Mouse (Mus musculus): ENCODE measurements around the gene Acox3. TPM values are rescaled to one million over a fixed set of nuclear protein-coding genes. Genes with fewer than 3 reads are reported as not detected.
A peak's percentile ranks its signal among the peaks of the same experiment; 100 is the strongest.

Gene Acox3
- polyA plus RNA-seq, 1 experiment from 2014 or later, result 13.4 TPM

DNA sequence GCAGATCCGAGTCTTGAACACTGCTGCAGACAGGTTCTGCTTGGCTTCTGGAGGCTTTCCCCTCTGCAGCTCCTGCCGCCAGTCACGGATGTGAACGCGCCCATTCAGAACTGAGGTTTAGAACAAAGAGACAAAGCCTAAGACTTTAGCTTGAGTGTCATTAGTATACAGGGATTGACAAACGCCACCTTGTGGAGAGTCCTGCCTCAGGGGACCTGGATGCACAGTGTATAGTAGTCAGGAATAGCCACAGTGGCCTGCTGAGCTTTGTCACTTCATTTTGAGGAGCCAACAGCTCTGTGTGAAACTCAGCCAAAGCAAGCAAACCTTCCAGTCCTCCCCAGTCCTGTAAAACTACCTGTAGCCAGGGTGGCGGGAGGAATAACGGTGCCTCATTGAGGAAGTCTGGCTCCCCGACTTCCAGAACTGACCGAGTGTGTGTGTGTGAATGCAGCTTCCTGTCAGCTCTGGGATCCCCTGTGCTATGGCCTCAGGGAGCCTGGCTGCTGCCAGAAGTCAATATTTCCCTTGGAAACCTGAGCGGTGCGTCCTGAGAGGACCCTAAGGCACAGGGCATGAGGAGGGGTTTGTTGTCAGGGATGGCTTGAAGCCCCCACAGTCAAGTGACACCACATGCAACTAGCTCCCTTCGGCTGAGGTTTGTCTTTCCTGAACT lies 24.8 kb upstream of the Acox3 start:
- no peak overlapping the region for H3K4me3 ChIP-seq
- H3K4me2 ChIP-seq, result no peak overlapping the region
- H3K36me3 ChIP-seq, result peaks cover 36% of the 10 kb centered on the region
- no peaks in the 10 kb centered on the region for H3K27me3 ChIP-seq
- no peaks in the 10 kb centered on the region for H3K4me1 ChIP-seq (replicated peaks)
- WGBS, result 67% methylated on average over 13 of the region's 13 CpGs
- H3K9me3 ChIP-seq, result no peaks in the 10 kb centered on the region
- no peak overlapping the region for H3K9ac ChIP-seq
- no peak overlapping the region for H3K27ac ChIP-seq (replicated peaks)
- no peak for ATAC-seq (ENCODE audit: low FRiP score, low read depth)

DNA sequence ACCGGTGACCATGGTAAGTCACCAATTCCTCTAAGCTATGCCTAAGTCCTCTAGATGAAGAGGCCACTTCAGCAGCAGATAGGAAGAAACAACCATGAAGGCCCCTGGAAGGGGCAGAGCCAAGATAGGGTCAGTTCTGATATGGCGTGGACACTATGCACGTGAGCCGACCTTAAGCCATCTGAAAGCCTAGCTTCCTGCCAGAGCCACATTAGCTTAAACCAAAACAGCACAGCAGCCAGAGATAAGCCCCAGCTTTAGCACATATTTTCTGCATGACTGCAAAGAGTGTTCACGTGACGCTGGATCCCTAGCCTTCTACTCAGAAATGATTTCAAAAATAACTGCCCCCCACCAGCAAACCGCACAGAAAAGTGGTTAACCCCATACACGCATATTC lies 23.4 kb upstream of the Acox3 start:
- WGBS, result 88% methylated on average over 8 of the region's 8 CpGs
- Histone ChIP-seq H3K9me3 (no peaks in the 10 kb centered on the region), H3K27me3 (no peaks in the 10 kb centered on the region), H3K27ac (replicated peaks) (no peak overlapping the region), H3K4me3 (no peak overlapping the region), H3K9ac (no peak overlapping the region), H3K4me2 (no peak overlapping the region), H3K36me3 (peaks cover 42% of the 10 kb centered on the region), H3K4me1 (replicated peaks) (no peaks in the 10 kb centered on the region)
- no peak for ATAC-seq (ENCODE audit: low FRiP score, low read depth)

DNA sequence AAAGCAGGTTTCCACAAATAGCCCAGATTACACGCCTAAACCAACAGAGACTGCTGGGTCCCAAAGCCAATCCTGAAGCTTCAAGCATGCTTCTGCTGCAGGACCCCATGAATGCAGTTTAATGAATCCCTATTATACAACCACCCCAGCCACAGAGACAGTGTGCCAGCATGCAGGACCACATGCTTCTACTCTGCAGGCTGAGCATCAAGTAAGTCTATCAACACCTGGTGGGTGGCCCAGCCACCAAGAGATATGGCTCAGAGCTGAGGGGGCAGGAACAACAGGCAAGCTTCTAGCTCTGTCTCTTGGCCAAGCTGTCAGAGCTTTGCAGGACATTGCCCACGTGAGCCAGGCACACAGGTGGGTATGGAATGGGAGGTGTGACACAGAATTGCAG lies 20.2 kb upstream of the Acox3 start:
- Histone ChIP-seq H3K4me1 (replicated peaks) (no peaks in the 10 kb centered on the region), H3K27me3 (no peaks in the 10 kb centered on the region), H3K4me3 (no peak overlapping the region), H3K9me3 (no peaks in the 10 kb centered on the region), H3K4me2 (no peak overlapping the region), H3K9ac (no peak overlapping the region), H3K36me3 (peaks cover 48% of the 10 kb centered on the region), H3K27ac (replicated peaks) (no peak overlapping the region)
- ATAC-seq (ENCODE audit: low FRiP score, low read depth), result no peak
- WGBS, result 90% methylated on average over 2 of the region's 2 CpGs

DNA sequence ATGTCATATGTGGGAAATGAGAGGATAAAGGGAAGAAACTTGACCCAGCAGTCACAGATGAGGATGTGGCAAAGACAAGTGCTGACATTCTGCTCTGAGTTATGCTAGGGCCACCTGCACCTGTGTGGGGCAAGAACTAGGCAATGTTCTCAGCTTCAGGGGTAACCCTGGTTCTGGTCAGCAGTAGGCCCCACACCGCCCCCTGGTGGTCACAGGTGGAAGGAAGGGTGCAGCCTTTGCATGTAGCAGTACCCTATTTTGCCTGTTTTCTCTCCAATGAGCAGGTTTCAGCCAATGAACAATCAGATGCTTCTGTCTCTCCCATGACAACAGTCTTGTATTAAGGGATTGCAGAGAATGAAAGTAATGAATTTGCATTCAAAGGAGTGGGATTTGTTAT lies 19.4 kb upstream of the Acox3 start:
- H3K36me3 ChIP-seq, result peaks cover 56% of the 10 kb centered on the region
- H3K27me3 ChIP-seq, result no peaks in the 10 kb centered on the region
- no peak for ATAC-seq (ENCODE audit: low FRiP score, low read depth)
- H3K4me1 ChIP-seq (replicated peaks), result no peaks in the 10 kb centered on the region
- WGBS, result 0% methylated on average over 1 of the region's 1 CpGs
- H3K27ac ChIP-seq (replicated peaks), result no peak overlapping the region
- H3K9ac ChIP-seq, result no peak overlapping the region
- no peak overlapping the region for H3K4me2 ChIP-seq
- no peak overlapping the region for H3K4me3 ChIP-seq
- H3K9me3 ChIP-seq, result no peaks in the 10 kb centered on the region

DNA sequence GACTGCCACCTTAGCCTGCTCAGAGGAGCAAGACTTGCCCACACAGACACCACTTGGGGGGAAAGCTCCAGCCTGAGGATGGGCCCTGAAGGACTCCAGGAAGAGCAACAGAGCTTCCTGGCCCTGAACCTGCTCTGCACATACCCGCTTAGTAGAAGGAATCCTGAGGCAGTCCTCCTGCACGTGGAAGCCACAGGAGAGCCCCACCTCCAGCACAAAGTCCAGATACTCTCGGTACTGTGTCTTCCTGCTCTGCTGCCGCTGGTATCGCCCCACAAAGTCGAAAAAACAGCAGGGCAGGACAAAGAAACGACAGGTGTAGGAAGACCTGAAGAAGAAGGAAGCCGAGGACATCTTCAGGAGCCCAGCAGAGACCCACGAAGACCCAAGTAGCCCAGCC lies 17.6 kb upstream of the Acox3 start:
- Histone ChIP-seq H3K27ac (replicated peaks) (no peak overlapping the region), H3K9ac (no peak overlapping the region), H3K4me1 (replicated peaks) (no peaks in the 10 kb centered on the region), H3K9me3 (no peaks in the 10 kb centered on the region), H3K27me3 (no peaks in the 10 kb centered on the region), H3K36me3 (peaks cover 60% of the 10 kb centered on the region), H3K4me3 (no peak overlapping the region), H3K4me2 (no peak overlapping the region)
- ATAC-seq (ENCODE audit: low FRiP score, low read depth), result no peak
- 91% methylated on average over 9 of the region's 9 CpGs for WGBS

DNA sequence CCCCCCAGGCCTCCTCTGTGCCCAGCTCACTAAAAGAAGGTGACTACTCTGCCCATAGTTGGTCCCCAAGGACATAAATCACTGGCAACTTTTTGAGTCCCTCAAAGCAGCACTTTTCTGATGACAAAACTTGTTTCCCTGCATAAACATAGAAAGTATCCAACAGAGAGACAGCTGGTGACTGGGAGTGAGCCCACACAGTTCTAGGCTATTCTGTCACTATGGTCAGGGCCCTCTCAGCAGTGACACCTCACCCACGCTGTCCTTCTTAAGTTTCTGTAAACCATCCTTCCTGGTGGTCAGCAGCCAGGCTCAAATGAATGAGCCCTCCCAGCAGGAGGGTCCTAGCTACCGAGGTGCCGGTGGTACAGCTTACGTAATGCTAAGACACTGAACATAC lies 16.2 kb upstream of the Acox3 start:
- Histone ChIP-seq H3K27me3 (no peaks in the 10 kb centered on the region), H3K4me2 (no peak overlapping the region), H3K27ac (replicated peaks) (no peak overlapping the region), H3K9me3 (no peaks in the 10 kb centered on the region), H3K4me1 (replicated peaks) (no peaks in the 10 kb centered on the region), H3K9ac (no peak overlapping the region), H3K4me3 (no peak overlapping the region), H3K36me3 (peaks cover 65% of the 10 kb centered on the region)
- 86% methylated on average over 4 of the region's 4 CpGs for WGBS
- ATAC-seq (ENCODE audit: low FRiP score, low read depth), result no peak

DNA sequence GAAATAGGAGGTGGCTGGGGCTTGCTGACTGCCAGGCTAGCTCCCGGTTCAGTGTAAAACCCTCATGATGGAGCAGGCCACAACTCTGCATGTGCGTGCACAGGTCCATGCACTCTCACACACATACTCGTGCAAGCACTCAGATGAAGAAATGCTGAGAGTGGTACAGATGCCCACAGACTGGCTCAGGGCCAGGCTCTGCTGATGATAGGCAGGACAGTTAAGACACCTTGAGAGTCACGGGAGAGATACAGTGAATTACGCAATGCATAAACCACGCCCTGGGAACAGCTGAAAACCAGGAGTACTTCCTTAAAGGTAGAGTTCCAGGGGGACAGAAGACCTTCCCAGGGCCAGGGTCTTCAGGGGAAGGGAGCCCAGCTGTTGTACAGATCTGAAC lies 11.3 kb upstream of the Acox3 start:
- no peak overlapping the region for H3K4me3 ChIP-seq
- no peak overlapping the region for H3K4me2 ChIP-seq
- no peak for ATAC-seq (ENCODE audit: low FRiP score, low read depth)
- H3K36me3 ChIP-seq, result peaks cover 44% of the 10 kb centered on the region
- H3K4me1 ChIP-seq (replicated peaks), result peaks cover 14% of the 10 kb centered on the region
- H3K9ac ChIP-seq, result no peak overlapping the region
- H3K27me3 ChIP-seq, result no peaks in the 10 kb centered on the region
- WGBS, result 95% methylated on average over 6 of the region's 6 CpGs
- no peaks in the 10 kb centered on the region for H3K9me3 ChIP-seq
- no peak overlapping the region for H3K27ac ChIP-seq (replicated peaks)

DNA sequence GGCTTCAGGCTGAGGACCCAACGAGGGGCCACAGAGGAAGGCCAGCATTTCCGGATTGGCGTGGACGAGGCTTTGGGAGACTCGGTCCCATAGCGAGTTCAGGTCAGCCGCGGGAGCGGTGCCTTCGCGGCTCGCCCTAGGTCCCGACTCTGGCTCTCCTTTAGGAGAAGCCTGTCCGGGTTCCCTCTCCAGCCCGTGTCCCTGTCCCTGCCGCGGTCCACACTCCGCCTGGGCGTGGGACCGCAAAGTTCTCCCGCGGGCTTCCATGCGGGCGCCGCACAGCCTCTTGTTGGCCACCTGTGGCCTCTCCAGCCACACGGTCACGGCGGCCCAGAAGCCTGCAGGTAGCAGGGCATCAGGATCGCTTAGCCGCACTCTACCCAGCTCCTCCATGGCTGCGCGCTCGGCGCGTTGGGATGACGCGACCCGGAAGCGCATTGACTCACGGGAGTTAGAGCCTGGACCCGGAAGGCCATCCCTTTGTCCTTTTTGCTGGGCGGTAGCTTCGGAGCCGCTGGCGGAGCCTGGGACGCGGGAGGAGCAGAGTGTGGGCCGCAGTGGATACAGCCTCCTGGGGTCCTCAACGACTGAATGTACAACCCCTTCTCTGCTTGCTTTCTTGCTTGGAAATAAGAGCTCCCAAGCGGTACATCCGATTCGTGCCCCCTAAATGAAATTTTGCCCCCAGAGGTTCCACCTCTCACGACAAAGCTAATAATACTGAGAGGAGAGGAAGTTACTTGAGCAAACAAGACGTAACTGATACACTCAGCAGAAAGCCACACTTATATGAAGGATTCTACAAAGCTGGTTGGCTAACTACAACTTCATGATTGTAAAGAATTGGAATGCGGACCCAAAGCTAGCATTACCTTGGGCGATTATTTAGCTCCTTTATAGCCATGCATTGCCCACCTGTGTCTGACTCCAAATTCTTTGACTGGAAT lies 7.9 kb upstream of the Acox3 start, which contains the start of gene Trmt44:
Gene Trmt44 (minus strand): TSS at position 418 of the 947 bp plus-strand sequence.
- Histone ChIP-seq H3K9me3 (no peaks in the 10 kb centered on the region), H3K9ac (peak within 1 kb of the TSS; percentile 83), H3K36me3 (peaks cover 31% of the 10 kb centered on the region), H3K4me1 (replicated peaks) (peaks cover 14% of the 10 kb centered on the region), H3K4me3 (peak within 1 kb of the TSS; percentile 88), H3K4me2 (peak within 1 kb of the TSS; percentile 94), H3K27me3 (no peaks in the 10 kb centered on the region), H3K27ac (replicated peaks) (peak within 1 kb of the TSS; percentile 85)
- 3% methylated on average over 56 of the region's 56 CpGs for WGBS
- ATAC-seq (ENCODE audit: low FRiP score, low read depth), result peak; percentile 96

DNA sequence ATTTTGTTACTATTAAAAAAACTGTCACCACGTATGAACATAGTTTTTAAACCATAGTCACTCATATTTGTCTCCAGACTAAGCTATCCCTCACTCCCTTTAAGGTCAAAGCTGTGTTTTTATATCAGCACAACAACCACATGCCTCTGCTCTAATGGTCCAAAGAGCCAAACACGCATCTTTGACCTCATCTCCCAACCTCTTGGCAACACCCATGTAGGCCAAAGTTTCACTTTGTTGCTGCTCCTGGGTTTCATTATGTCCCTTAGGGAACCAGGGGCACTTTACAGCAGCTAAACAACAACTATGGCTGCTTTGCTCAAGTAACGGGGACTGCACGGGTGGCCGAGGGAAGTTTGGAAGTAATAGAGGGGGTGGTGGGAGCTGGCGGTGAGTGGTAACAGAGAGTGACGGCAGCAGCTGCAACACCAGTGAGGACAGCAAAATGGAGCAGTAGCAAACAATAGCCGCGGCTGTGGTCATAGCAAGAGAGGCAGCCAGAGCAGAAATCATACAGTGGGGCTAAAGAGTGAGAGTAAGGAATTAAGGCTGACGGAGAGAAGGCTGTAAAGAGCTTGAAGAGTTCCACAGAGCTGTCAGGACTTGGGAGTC lies 6.3 kb upstream of the Acox3 start:
- peaks cover 14% of the 10 kb centered on the region for H3K4me1 ChIP-seq (replicated peaks)
- H3K9ac ChIP-seq, result no peak overlapping the region
- H3K27ac ChIP-seq (replicated peaks), result no peak overlapping the region
- no peaks in the 10 kb centered on the region for H3K9me3 ChIP-seq
- ATAC-seq (ENCODE audit: low FRiP score, low read depth), result no peak
- H3K36me3 ChIP-seq, result peaks cover 19% of the 10 kb centered on the region
- no peak overlapping the region for H3K4me3 ChIP-seq
- WGBS, result 89% methylated on average over 10 of the region's 10 CpGs
- no peaks in the 10 kb centered on the region for H3K27me3 ChIP-seq
- H3K4me2 ChIP-seq, result no peak overlapping the region

DNA sequence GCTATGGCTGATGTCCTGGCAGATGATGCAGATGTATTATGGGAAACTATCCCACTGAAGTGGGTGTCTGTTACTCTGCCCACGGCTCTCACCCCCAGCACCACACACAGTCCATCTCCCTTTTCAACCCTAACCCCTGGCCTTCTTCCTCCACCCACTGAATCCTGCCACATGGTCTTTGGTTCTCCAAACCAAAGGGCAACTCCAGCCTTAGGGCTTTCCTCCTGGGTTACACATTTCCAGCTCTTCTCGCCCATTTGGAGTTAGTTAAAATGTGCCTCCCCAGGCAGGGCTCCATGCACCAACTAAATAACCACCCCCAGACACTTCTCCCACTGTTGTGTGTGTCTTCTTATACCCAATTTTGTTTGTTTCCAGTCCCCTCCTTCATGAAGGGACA lies 4.4 kb upstream of the Acox3 start:
- H3K36me3 ChIP-seq, result 0 out of 2 replicates have a peak, but pooled peaks cover 4% of the 10 kb centered on the region
- H3K9ac ChIP-seq, result no peak overlapping the region
- no peaks in the 10 kb centered on the region for H3K27me3 ChIP-seq
- 82% methylated on average over 2 of the region's 2 CpGs for WGBS
- peaks cover 22% of the 10 kb centered on the region for H3K4me1 ChIP-seq (replicated peaks)
- H3K9me3 ChIP-seq, result no peaks in the 10 kb centered on the region
- H3K4me2 ChIP-seq, result no peak overlapping the region
- H3K4me3 ChIP-seq, result no peak overlapping the region
- ATAC-seq (ENCODE audit: low FRiP score, low read depth), result no peak
- H3K27ac ChIP-seq (replicated peaks), result no peak overlapping the region

DNA sequence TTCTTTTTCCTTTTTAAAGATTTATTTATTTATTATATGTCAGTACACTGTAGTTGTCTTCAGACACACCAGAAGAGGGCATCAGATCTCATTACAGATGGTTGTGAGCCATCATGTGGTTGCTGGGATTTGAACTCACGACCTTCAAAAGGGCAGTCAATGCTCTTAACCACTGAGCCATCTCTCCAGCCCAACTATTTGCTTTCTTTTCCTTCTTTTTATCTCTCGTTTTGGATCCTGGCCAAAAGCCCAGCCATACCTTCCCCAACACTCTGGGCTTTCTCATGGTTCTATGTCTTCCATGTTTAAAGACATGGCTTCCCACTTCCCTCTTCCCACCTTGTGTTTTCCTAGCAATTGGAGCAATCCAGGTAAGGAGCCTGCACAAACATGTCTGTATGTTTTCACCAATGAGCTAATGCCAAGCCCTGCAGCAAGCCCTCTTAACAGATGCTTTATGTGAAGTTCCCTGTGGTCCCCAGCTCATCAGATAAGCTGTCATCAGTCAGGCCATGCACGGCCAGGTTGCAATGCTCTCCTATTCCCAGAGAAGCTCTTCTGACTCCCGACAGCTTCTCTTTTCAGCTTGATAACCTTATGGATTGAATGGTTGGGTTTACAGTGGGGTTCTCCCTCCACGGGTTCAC lies 3.5 kb upstream of the Acox3 start:
- Histone ChIP-seq H3K9me3 (no peaks in the 10 kb centered on the region), H3K27me3 (no peaks in the 10 kb centered on the region), H3K4me2 (no peak overlapping the region), H3K4me1 (replicated peaks) (peaks cover 23% of the 10 kb centered on the region), H3K9ac (no peak overlapping the region), H3K4me3 (no peak overlapping the region), H3K36me3 (no peaks in the 10 kb centered on the region), H3K27ac (replicated peaks) (no peak overlapping the region)
- no peak for ATAC-seq (ENCODE audit: low FRiP score, low read depth)
- WGBS, result 60% methylated on average over 5 of the region's 5 CpGs
